Mouse (Mus musculus) kidney, postnatal 10 days (tissue): ENCODE data around the gene Coa7.
"Not testable (repeated sequence)": the region's sequence is repeated elsewhere in the genome, so short reads cannot be mapped to it uniquely, and the experiment has no call there.

ENCODE experiments used
- DNase-seq: peaks from one replicate; pipeline ENCODE4 v3.0.0; 2021; ENCODE audit warnings: mixed read lengths

Coa7 gene

GRCm38 (mm10) chr4:108344631-108345083 lies 16.7 kb downstream of the Coa7 start:
- DNase-seq: no peak

DNA sequence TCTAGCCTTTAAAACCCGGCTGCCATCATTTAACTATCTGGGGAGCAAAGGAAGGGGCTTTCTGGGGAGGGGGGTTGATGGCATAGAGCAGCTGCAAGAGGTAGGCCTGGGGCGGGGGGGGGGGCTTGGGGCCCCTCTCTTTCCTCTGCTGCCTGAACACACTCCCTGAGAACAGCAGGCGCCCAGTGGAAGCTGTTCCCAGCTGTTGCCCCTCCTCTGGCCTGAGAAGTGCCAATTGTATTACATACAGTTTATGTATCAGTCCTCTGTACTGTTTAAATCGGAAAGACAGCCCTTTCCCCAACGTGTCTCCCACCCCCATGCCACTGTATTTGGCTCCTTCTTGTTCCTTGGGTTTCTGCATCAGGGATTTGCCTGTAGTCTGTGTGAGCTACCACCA lies 17.9 kb downstream of the Coa7 start:
- no peak for DNase-seq

DNA sequence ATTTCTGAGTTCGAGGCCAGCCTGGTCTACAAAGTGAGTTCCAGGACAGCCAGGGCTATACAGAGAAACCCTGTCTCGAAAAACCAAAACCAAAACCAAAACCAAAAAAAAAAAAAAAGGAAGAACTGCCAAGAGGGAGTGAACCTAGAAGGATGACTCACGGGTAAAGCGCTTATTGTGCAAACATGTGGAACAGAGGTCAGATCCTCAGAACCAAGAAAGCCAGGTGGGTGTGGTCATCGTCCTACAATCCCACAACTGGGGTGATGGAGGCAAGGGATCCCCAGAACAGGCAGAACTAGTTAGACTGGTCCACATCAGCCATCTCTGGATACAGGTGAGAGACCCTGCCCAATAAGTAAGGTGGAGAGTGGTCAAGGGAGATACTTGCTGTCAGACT lies 19.2 kb downstream of the Coa7 start:
- DNase-seq: no peak

GRCm38 (mm10) chr4:108348256-108348875 lies 20.4 kb downstream of the Coa7 start:
- peak; percentile 31 for DNase-seq

- no peak for DNase-seq
Measured at GRCm38 (mm10) chr4:108349064-108349463, 21.1 kb downstream of the Coa7 start.

DNA sequence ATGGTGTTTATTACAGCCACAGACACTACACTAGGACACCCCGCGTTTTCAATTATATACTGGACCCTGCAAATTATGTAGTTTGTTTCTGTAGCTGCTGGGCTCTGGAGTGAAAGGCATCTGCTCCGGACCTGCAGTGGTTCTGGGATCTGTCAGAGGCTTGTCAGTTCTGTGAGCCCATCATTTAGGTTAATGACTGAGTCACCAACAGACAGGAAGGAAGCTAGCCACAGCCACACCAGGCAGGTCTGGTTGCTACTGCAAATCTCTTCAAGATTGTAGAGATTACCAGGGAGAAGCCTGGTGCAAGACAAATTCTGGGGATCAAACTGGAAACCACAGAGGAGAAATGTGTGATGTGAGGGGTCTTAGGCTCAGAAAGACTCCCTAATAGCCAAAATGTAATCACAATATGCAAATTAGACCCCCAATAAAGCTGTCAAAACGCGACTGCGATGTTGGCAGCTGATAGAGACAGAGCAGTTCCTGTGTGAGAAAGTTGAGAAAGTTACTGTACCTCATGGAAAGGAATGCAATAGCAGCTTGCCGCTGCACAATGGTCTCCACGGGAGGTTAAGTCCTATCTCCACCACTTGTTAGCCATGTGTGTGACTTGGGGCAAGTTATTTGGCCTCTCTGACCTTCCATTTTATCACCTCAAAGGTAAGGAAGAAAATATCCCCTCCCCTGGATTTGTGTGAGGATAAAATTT lies 22.1 kb downstream of the Coa7 start:
- DNase-seq: no peak

- DNase-seq: peak; percentile 74
Measured at GRCm38 (mm10) chr4:108350819-108351218, 22.9 kb downstream of the Coa7 start.

- DNase-seq: not testable (repeated sequence)
Measured at GRCm38 (mm10) chr4:108353591-108353990, 25.7 kb downstream of the Coa7 start.

GRCm38 (mm10) chr4:108357458-108357857 lies 29.5 kb downstream of the Coa7 start:
- DNase-seq: no peak

- DNase-seq: no peak
Measured at GRCm38 (mm10) chr4:108358498-108358897, 30.6 kb downstream of the Coa7 start.

DNA sequence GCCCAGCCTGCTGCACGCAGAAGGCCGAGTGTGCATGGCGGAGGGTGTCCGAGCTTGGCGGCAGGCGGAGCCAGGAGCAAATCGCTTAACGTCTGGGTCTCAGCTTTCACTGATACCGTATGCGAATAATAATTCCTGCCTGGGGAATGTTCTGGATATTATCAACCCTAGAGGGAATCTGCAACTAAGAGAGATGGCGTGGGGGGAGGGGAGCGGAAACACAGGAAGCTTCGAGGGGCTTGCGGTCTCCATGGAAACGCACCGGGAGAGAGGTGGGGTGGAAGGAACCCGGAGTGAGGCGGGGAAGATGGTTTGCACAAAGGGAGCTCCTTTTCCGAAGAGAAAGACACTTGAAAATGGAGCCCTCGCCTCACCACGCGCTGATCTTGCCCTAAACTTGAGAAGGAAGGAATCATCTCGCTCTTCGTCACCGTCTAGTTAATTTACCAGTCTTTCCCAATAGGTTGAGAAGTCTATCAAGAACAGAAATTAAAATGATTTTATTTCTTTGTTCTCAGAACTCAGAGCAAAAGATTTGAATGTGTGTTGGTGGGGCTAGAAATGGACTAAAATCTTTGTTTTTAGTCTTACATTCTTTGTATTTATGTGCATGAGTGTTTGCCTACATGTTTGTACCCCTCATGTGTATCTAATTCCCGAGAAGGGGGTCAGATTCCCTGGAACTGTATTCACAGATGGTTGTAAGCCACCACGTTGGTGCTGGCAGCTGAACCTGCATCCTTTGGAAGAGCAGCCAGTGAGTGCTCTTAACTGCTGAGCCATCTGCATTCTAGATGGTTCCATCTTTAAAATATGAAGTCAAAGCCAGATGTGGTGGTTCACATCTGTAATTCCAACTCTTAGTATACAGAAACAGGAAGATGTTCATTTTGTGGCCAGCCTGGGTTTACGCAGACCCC lies 32.5 kb downstream of the Coa7 start:
- peak; percentile 87 for DNase-seq

DNA sequence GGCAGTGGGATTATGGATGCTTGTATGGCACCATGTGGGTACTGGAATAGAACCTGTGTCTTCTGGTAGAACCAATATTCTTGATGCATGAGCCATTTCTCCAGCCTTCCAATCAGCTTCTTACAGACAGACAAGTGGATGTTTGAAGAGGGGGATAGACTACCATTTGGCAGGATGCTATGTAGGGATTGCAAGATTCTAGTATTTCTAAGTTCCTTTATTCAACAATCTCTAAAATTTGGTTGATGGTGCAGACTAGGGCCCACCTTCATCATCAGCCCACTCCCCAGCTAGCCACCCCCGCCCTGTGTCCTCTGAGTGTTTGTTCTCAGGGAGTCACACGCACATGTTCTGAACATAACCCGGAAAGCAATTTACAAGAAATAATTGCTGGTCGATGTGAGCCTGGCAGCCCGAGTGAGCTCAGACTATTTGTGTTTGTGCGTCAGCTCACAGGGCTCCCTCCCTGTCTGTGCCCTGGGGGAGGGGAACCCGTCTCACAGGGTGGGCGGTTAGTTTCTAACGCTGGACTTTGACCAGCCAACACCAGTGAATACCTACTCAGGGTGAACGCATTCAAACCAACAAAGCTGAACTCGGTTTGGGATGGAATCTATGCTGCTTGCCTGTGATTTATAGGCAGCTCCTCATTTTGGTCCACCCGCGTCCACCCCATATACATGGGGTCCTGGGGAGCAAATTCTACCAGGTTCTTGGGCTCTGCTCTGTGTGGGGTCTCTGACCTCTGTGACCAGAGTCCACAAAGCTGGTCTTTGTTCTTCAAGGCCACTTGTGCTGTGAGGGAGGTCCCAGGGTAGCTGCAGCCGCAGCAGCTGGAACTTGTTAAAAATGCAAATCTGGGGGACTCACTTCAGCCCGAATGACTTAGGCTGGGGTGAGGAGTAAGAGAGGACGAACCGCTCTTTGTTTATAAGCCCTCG lies 34.7 kb downstream of the Coa7 start:
- peak; percentile 81 for DNase-seq

GRCm38 (mm10) chr4:108363355-108364110 lies 35.6 kb downstream of the Coa7 start:
- DNase-seq: peak; percentile 49

DNA sequence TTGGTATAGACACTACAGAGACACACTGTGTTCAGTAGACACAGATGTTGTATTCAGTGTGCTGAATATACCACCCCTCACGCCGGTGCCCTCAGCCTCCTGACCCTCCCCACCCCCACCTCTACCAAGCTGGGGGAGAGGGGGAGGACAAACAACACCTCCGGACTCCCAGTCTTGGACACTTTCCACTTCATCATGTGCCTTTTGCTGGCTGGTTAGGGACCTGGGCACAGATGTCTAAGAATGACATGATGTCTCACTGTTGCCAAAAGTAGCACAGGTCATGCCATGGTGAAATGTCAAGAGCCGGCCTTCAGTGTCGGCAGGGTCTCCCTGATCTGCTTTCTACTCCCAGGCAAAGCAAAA lies 36.2 kb downstream of the Coa7 start:
- no peak for DNase-seq

DNA sequence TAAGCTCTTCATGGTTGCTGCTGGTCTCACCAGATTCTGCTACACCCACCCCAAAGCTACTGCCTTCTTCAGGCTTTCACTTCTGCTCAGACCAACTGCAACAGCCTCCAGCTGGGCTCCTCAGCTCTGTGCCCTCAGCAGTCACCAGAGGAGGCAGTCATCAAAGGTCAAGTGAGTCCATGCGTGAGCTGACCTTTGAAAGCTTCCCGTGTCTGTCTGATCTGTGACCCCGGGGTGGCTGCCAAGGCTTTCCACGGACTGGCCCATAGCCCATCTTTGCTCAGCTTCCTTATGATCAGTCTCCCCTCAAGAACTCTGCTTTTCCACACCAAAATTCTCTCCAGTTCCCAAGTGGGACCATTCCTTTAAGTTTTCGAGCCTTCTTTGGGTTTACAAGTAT lies 41.3 kb downstream of the Coa7 start:
- peak; percentile 57 for DNase-seq

DNA sequence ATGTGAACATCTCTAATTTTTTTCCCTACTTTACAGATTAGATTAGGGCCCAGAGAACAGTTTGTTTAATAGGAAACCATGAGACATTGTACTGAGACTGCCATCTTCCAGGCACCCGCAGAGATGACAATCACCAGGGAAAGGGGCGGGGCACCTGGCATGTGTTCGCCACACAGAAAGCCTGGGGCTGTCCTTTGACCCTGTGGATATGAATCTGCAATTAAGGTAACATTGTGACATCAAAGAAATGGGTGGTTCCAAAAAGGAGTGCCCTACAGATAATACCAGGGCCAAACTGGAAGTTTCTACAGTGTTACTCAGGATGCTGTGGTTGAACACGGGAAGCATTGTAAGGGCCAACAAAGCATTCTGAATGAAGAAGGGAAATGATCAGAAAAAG lies 42.5 kb downstream of the Coa7 start:
- DNase-seq: no peak

- DNase-seq: no peak
Measured at GRCm38 (mm10) chr4:108371421-108371820, 43.5 kb downstream of the Coa7 start.

DNA sequence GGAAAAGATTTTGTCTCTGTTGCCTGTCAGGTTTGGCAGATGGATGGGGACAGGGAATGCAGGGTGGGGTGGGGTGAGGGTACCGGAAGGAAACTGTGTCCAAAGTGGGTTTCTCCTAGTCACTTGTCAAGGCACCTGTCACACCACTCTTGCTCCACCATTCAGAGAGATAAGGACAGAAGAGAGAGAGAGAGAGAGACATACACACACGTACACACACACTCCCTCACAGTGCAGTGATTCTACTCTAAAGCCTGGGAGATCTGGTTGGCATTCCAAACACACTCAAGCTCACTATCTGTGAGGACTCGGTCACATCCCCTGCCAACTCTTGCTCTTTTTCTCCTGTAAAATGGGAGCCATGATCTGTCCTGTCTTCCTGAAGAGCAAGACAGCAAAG lies 44.2 kb downstream of the Coa7 start:
- DNase-seq: no peak

- no peak for DNase-seq
Measured at GRCm38 (mm10) chr4:108379476-108379875, 51.5 kb downstream of the Coa7 start.

- DNase-seq: no peak
Measured at GRCm38 (mm10) chr4:108380146-108380545, 52.2 kb downstream of the Coa7 start.

DNA sequence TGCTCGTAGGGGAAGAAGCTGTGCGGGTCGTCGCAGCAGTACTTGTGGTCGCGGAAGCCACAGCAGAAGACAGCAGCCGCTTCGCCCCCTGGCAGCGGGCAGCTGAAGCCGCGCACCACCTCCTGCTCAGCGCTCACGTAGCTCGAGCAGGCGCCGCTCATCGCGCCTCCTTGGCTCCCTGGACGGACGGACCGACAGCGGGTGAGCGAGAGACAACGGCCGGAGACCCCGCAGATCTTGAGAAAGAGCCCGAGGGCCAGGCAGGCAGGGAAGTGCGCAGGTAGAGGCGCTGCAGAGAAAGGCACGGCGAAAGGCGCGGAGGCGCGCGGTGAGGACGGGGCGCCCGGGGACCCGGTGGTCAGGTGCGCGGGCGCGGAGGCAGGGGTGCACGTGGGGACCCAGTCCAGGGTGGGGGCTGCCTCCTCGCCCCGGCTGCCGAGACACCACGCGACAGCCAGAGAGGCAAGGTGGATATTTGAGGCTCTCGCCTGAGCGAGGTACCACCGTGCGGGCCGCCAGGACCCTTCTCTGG lies 55.3 kb downstream of the Coa7 start, which contains the start of gene Shisal2a:
TSS of gene Shisal2a (minus strand) at position 167 of the 532 bp plus-strand sequence.
- DNase-seq: peak; percentile 31
